Mouse (Mus musculus): ENCODE results near the gene Bivm. TPM values are rescaled to one million over a fixed set of nuclear protein-coding genes. Genes with fewer than 3 reads are reported as not detected.

The Bivm gene
- 4.4 and 5.6 TPM in 2 replicates for polyA plus RNA-seq (2015; fragmentation: Nextera tagmentation; extraction: Ambion mirVana)

DNA sequence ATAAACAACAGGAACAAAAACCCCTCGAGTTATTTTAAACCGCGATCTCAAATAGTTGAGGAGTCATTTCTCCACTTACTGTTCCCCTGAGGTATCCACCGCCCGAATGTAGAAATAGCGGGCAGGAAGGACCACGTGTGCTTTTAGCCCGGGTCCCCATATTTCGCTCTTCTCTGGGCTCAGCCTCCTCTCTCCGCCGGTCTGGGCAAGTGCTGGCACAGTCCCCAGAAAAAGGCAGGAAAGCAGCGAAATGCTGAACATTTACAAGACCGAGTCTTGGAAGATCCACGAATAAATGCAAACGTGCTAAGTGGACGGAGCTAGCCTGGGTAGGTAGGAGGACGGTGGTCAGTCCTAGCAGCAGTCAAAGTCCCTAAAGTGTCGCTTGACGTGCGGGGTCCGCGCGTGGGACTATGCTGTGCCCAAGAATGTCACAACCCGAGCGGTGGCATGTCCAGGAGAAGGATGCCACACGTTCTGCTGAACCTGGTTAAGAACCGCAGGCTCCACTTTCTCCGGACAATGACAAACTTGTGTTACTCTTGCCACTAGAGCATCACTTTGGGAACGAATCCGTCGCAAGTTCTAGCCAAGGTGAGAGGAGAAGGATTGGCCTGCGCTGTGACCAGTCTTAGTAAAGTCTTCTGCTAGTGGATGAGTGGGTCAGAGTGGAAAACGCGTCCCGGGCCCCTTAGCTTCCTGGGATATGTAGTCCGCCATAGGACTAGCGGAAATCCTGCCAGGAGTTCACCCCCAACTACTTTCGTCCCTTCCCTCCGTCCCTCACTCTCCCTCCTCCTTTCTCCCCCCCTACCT is at the start of gene Bivm, which contains the start of gene Kdelc1:
Gene Bivm, plus strand, starts transcription at position 719 of the 816 bp plus-strand sequence.
Gene Kdelc1, minus strand, starts transcription at position 570 of the 816 bp plus-strand sequence.
- whole genome bisulfite sequencing (ENCODE audit: insufficient replicate concordance), result under 1% methylated on average over 39 of the region's 39 CpGs
- peak; percentile 91 for ATAC-seq (ENCODE audit: low read depth)
- Histone ChIP-seq H3K27me3 (no peaks in the 10 kb centered on the region), H3K9me3 (replicated peaks) (no peaks in the 10 kb centered on the region), H3K36me3 (peaks cover 16% of the 10 kb centered on the region), H3K9ac (peak within 1 kb of the TSS; percentile 77), H3K4me3 (replicated peaks) (peak within 1 kb of the TSS; percentile 74), H3K4me2 (peak within 1 kb of the TSS; percentile 92), H3K4me1 (replicated peaks) (peaks cover 17% of the 10 kb centered on the region), H3K27ac (peak within 1 kb of the TSS; percentile 84)
- DNase-seq, result peak; percentile 78

GRCm38 (mm10) chr1:44101448-44102225 is 17.1 kb upstream of the Bivm start:
- Histone ChIP-seq H3K36me3 (peaks cover 21% of the 10 kb centered on the region), H3K27ac (peak overlapping the region; percentile 94), H3K4me3 (replicated peaks) (peak overlapping the region; percentile 81), H3K27me3 (no peaks in the 10 kb centered on the region), H3K4me2 (peak overlapping the region; percentile 74), H3K9ac (peak overlapping the region; percentile 91), H3K9me3 (replicated peaks) (no peaks in the 10 kb centered on the region), H3K4me1 (replicated peaks) (peaks cover 19% of the 10 kb centered on the region)
- peak; percentile 75 for ATAC-seq (ENCODE audit: low read depth)
- DNase-seq, result no peak
- WGBS (ENCODE audit: insufficient replicate concordance), result under 1% methylated on average over 55 of the region's 55 CpGs

GRCm38 (mm10) chr1:44102259-44102717 is 16.5 kb upstream of the Bivm start, which contains the start of gene Tex30:
Gene Tex30, minus strand, starts transcription at chr1:44102441.
- Histone ChIP-seq H3K27ac (peak within 1 kb of the TSS; percentile 94), H3K36me3 (peaks cover 15% of the 10 kb centered on the region), H3K4me2 (peak within 1 kb of the TSS; percentile 74), H3K27me3 (no peaks in the 10 kb centered on the region), H3K4me3 (replicated peaks) (peak within 1 kb of the TSS; percentile 81), H3K9me3 (replicated peaks) (no peaks in the 10 kb centered on the region), H3K4me1 (replicated peaks) (peaks cover 19% of the 10 kb centered on the region), H3K9ac (peak within 1 kb of the TSS; percentile 91)
- DNase-seq, result peak; percentile 93
- under 1% methylated on average over 55 of the region's 55 CpGs for WGBS (ENCODE audit: insufficient replicate concordance)
- peak; percentile 95 for ATAC-seq (ENCODE audit: low read depth)

- H3K27ac ChIP-seq, result no peak overlapping the region
- H3K9ac ChIP-seq, result peak overlapping the region; percentile 91
- peaks cover 19% of the 10 kb centered on the region for H3K4me1 ChIP-seq (replicated peaks)
- DNase-seq (no peak), ATAC-seq (ENCODE audit: low read depth) (no peak)
- H3K9me3 ChIP-seq (replicated peaks), result no peaks in the 10 kb centered on the region
- peak overlapping the region; percentile 74 for H3K4me2 ChIP-seq
- peaks cover 13% of the 10 kb centered on the region for H3K36me3 ChIP-seq
- 21% methylated on average over 5 of the region's 5 CpGs for WGBS (ENCODE audit: insufficient replicate concordance)
- H3K27me3 ChIP-seq, result no peaks in the 10 kb centered on the region
- peak overlapping the region; percentile 81 for H3K4me3 ChIP-seq (replicated peaks)
Measured at GRCm38 (mm10) chr1:44102939-44103338, 15.8 kb upstream of the Bivm start.

DNA sequence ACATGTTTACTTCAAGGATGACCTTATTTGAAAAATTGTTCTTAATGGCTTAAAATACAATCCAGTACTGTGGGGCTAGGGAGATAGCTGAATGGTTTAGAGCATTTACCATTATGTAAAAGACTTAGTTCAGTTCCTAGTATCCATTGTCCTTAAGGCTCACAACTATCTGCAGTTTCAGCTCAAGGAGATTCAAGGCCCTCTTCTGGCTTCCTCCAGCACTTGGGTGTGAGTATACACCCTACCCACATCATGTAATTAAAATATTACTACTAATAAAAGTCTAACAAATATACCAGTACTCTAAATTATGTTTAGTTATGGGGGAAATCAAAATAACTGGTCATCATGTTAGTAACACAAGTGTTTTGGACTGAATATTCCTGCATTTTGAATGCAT is 1.2 kb upstream of the Bivm start:
- no peak for DNase-seq
- Histone ChIP-seq H3K9me3 (replicated peaks) (no peaks in the 10 kb centered on the region), H3K36me3 (peaks cover 24% of the 10 kb centered on the region), H3K4me2 (peak overlapping the region; percentile 51), H3K4me1 (replicated peaks) (peaks cover 17% of the 10 kb centered on the region), H3K27me3 (no peaks in the 10 kb centered on the region), H3K9ac (peak overlapping the region; percentile 77), H3K27ac (no peak overlapping the region), H3K4me3 (replicated peaks) (peak overlapping the region; percentile 74)
- no peak for ATAC-seq (ENCODE audit: low read depth)

DNA sequence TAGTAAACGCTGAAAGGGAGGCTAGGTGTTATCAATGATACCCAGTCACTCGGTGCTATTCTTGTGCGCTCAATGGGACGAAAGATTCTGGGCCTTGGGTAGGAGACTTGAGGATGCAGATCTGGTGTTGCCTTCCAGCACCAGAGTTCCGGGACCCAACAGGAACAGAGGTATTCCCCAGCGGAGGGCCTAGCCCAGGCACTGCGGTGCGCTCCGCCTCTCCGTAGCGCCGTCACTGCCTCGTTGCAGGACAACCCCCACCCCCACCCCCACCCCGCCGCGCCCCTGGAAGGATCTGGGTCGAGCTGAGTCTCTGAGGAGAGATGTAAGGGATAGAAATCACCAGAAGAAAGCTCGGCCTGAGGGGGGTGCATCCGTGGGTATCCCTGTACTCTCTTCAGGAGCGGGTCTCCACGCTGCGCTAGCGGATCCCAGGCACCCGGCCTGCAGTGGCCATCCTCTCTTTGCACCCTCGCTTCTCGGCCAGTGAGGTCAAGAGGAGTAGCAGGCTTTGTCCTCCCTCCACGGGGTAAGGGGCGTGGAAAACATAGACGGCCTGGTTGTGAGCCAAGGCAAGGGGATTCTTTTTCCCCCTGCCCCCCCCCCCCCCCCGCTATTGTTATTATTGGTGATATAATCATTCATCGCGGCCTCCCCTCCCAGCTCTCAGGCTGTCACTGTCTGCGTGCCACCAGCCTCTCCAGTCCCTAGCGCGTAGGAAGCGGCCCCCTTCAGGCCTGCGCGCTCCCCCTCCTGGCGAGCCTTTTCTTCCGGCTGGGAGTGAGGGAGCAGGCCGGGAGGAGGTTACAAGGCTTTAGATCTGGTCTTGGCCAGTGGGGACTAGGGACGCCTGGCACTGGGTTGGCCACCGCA is 680 bp downstream of the Bivm start:
- Histone ChIP-seq H3K4me3 (replicated peaks) (peak overlapping the region; percentile 74), H3K9me3 (replicated peaks) (no peaks in the 10 kb centered on the region), H3K27me3 (no peaks in the 10 kb centered on the region), H3K27ac (peak overlapping the region; percentile 84), H3K4me1 (replicated peaks) (peaks cover 17% of the 10 kb centered on the region), H3K9ac (peak overlapping the region; percentile 77), H3K4me2 (peak overlapping the region; percentile 92), H3K36me3 (peaks cover 10% of the 10 kb centered on the region)
- ATAC-seq (ENCODE audit: low read depth), result peak; percentile 80
- peak; percentile 57 for DNase-seq
- 0% methylated on average over 42 of the region's 43 CpGs for WGBS (ENCODE audit: insufficient replicate concordance)

DNA sequence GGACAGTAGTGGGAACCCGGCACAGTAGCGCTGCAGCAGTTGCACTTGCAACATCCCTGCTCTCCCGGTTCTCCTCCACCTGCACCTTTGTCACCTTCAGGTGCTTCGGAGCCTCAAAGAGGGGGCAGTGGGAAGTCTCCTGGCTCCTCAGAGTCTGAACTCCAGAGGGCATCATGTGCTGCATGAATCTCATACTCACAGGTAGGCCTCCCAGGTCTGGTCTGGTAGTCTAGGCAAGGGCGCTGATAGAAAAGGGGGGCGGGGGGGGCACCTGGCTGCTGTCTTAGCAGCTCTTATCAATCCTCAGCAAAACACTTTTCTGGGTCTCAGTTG is 1.3 kb downstream of the Bivm start:
- DNase-seq, result no peak
- Histone ChIP-seq H3K9me3 (replicated peaks) (no peaks in the 10 kb centered on the region), H3K27me3 (no peaks in the 10 kb centered on the region), H3K9ac (peak overlapping the region; percentile 77), H3K4me3 (replicated peaks) (peak overlapping the region; percentile 74), H3K4me2 (peak overlapping the region; percentile 92), H3K4me1 (replicated peaks) (peaks cover 17% of the 10 kb centered on the region), H3K27ac (peak overlapping the region; percentile 84), H3K36me3 (peaks cover 5% of the 10 kb centered on the region)
- ATAC-seq (ENCODE audit: low read depth), result peak; percentile 4; the same call in 1 of the 2 replicates
- 8% methylated on average over 6 of the region's 6 CpGs for WGBS (ENCODE audit: insufficient replicate concordance)

- WGBS (ENCODE audit: insufficient replicate concordance), result 31% methylated on average over 3 of the region's 3 CpGs
- Histone ChIP-seq H3K4me3 (replicated peaks) (no peak overlapping the region), H3K9ac (no peak overlapping the region), H3K4me2 (no peak overlapping the region), H3K27me3 (no peaks in the 10 kb centered on the region), H3K36me3 (no peaks in the 10 kb centered on the region), H3K27ac (no peak overlapping the region), H3K4me1 (replicated peaks) (peaks cover 17% of the 10 kb centered on the region), H3K9me3 (replicated peaks) (no peaks in the 10 kb centered on the region)
- ATAC-seq (ENCODE audit: low read depth), result no peak
- no peak for DNase-seq
Measured at GRCm38 (mm10) chr1:44122256-44122655, 3.5 kb downstream of the Bivm start.

DNA sequence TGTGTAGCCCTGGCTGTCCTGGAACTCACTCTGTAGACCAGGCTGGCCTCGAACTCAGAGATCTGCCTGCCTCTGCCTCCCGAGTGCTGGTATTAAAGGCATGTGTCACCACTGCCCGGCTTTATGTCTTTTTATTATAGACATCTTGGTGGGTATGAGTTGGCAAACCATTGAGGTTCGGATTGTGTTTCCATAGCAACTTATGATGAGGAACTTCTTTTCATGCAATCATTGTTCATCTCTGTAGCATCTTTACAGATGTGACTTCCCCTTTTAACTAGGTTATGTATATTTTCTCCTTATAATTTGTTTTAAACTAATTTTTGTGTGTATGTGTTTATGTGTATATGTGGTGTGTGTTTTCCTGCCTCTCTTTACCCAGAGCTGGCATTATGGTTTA is 6.8 kb downstream of the Bivm start:
- no peak for DNase-seq
- Histone ChIP-seq H3K9me3 (replicated peaks) (no peaks in the 10 kb centered on the region), H3K4me1 (replicated peaks) (no peaks in the 10 kb centered on the region), H3K27ac (no peak overlapping the region), H3K4me3 (replicated peaks) (no peak overlapping the region), H3K4me2 (no peak overlapping the region), H3K36me3 (no peaks in the 10 kb centered on the region), H3K9ac (no peak overlapping the region), H3K27me3 (no peaks in the 10 kb centered on the region)
- no peak for ATAC-seq (ENCODE audit: low read depth)
- WGBS (ENCODE audit: insufficient replicate concordance), result 68% methylated on average over 4 of the region's 4 CpGs

- Histone ChIP-seq H3K27me3 (no peaks in the 10 kb centered on the region), H3K4me3 (replicated peaks) (no peak overlapping the region), H3K4me1 (replicated peaks) (no peaks in the 10 kb centered on the region), H3K4me2 (no peak overlapping the region), H3K9ac (no peak overlapping the region), H3K9me3 (replicated peaks) (no peaks in the 10 kb centered on the region), H3K36me3 (no peaks in the 10 kb centered on the region), H3K27ac (no peak overlapping the region)
- WGBS (ENCODE audit: insufficient replicate concordance), result 47% methylated on average over 4 of the region's 4 CpGs
- DNase-seq (no peak), ATAC-seq (ENCODE audit: low read depth) (no peak)
Measured at GRCm38 (mm10) chr1:44129929-44130581, 11.3 kb downstream of the Bivm start.

Data from liver, embryonic 13.5 days (tissue).